Comparison of ENCODE assay signal across 9 mouse cellular contexts in genomic region chr6:8274387-8275054, GRCm38 (mm10). TPM values are rescaled to one million over a fixed set of nuclear protein-coding genes. Genes with fewer than 3 reads are reported as not detected.
DNase-seq lines count a peak whose midpoint lies in the region; ATAC-seq and TF ChIP-seq lines count a peak whose summit lies in the region.
"Had no signal": no experiment of that assay in that cellular context is flagged by ENCODE, and none has a peak within 500 bp of the region (broad histone marks: within the 10 kb centered on the region; RNA-seq: fewer than 3 reads in every experiment).

No protein-coding gene starts in this region.

- no peak overlapping the region for H3K9ac ChIP-seq in liver, embryonic 11.5 days (ENCODE audit: low read depth, low read length)

- H3K4me2 ChIP-seq in liver, embryonic 11.5 days: no peak overlapping the region

- TF ChIP-seq CTCF in left cerebral cortex, adult 2 months (IDR thresholded peaks at IDR 0.05): peak; percentile 76

- DNase-seq in left cerebral cortex, adult 2 months (ENCODE audit: extremely low spot score in 1 of 2, low spot score in 2 of 2): peak; percentile 14 to 32
- no peak for DNase-seq in left cerebral cortex, postnatal 36 days (ENCODE audit: low spot score in 2 of 2)
- peak; percentile 39 to 43 for DNase-seq in adrenal gland, adult 18-20 months (ENCODE audit: low spot score in 2 of 2)
- DNase-seq in embryo, embryonic 10 days (ENCODE audit: low spot score): peak; percentile 73
- DNase-seq in heart, postnatal 4 days: peak; percentile 65
- DNase-seq in liver, embryonic 11.5 days (ENCODE audit: low spot score): peak; percentile 40
- peak; percentile 66 for DNase-seq in thymus, postnatal 14 days

- intact Hi-C loops in left cerebral cortex, adult 2 months (cut with DNase I): loop anchor here (2.0 to 5.0 kb wide), 4 partner anchors 238 to 558 kb away; no protein-coding TSS in a partner anchor
- intact Hi-C loops in left cerebral cortex, postnatal 36 days (cut with DNase I): loop anchor here (5.0 to 10.0 kb wide), 4 partner anchors 140 to 550 kb away; no protein-coding TSS in a partner anchor

- no peaks in the 10 kb centered on the region for H3K27me3 ChIP-seq in liver, embryonic 11.5 days (replicated peaks; ENCODE audit: control insufficient read depth, insufficient read depth, low read length)

- 0 out of 2 replicates have a peak, but pooled peaks cover 2% of the 10 kb centered on the region for H3K4me1 ChIP-seq in liver, embryonic 11.5 days (replicated peaks; ENCODE audit: control insufficient read depth, insufficient read depth, low read length)

- H3K36me3 ChIP-seq in liver, embryonic 11.5 days (ENCODE audit: control insufficient read depth, insufficient read depth, low read length): 0 out of 2 replicates have a peak, but pooled peaks cover 3% of the 10 kb centered on the region

- ATAC-seq in liver, embryonic 11.5 days (replicated peaks; ENCODE audit: low FRiP score): 0 out of 2 replicates have a peak, but pooled peaks have one; percentile 48
- ATAC-seq in monocyte, adult 5-6 weeks (replicated peaks; ENCODE audit: insufficient number of reproducible peaks, low FRiP score, low TSS enrichment, poor library complexity, severe bottlenecking): peak; percentile 73

- H3K9me3 ChIP-seq in liver, embryonic 11.5 days (ENCODE audit: control insufficient read depth, low read length): no peaks in the 10 kb centered on the region

- WGBS in liver, embryonic 11.5 days: 35% methylated on average over 6 of the region's 6 CpGs

- H3K4me3 ChIP-seq in left cerebral cortex, adult 2 months: no peak overlapping the region
- H3K4me3 ChIP-seq in liver, embryonic 11.5 days (ENCODE audit: low read depth, low read length): no peak overlapping the region
- H3K4me3 ChIP-seq: myocyte had no signal

- H3K27ac ChIP-seq in left cerebral cortex, adult 2 months: peak overlapping the region; percentile 45
- no peak overlapping the region for H3K27ac ChIP-seq in liver, embryonic 11.5 days (ENCODE audit: low read depth, low read length)

RNA-seq across cellular contexts. Expression of gene Gm45062, which starts 15.3 kb away (rescaled TPM):
- 1 to 10 TPM; 5.2 to 8.1 TPM for total RNA-seq in left cerebral cortex, adult 2 months (2021)
- total RNA-seq in left cerebral cortex, postnatal 36 days (2021): 10 to 100 TPM in 1 of 2 experiments, 1 to 10 TPM in 1; 4.9 to 10.7 TPM
- under 1 TPM in 1 of 2 experiments, not detected in 1; 0.50 TPM for total RNA-seq in adrenal gland, adult 18-20 months (2021)
- total RNA-seq in heart, postnatal 4 days (2021): 1 to 10 TPM; 1.1 to 1.4 TPM
- 3.9 and 4.8 TPM in 2 replicates for polyA plus RNA-seq in liver, embryonic 11.5 days (2014; fragmentation: Nextera tagmentation; extraction: Ambion mirVana)
- 11.0 to 30.2 TPM in 2 of 3 replicates, not detected in the other for total RNA-seq in monocyte, adult 5-6 weeks (2017)

RNA-seq across cellular contexts. Expression of gene Umad1, which starts 15.4 kb away (rescaled TPM):
- total RNA-seq in left cerebral cortex, adult 2 months (2021): 10 to 100 TPM; 43.1 to 48.7 TPM
- 10 to 100 TPM; 42.7 to 43.6 TPM for total RNA-seq in left cerebral cortex, postnatal 36 days (2021)
- 10 to 100 TPM; 10.3 to 15.0 TPM for total RNA-seq in adrenal gland, adult 18-20 months (2021)
- 10 to 100 TPM; 12.5 to 15.2 TPM for total RNA-seq in heart, postnatal 4 days (2021)
- polyA plus RNA-seq in liver, embryonic 11.5 days (2014; fragmentation: Nextera tagmentation; extraction: Ambion mirVana): 20.6 and 23.1 TPM in 2 replicates
- 12.1 to 17.1 TPM (median 16.2 TPM) in 3 replicates for total RNA-seq in monocyte, adult 5-6 weeks (2017)

RNA-seq across cellular contexts. Expression of gene Rpa3, which starts 15.5 kb away (rescaled TPM):
- total RNA-seq in left cerebral cortex, adult 2 months (2021): 10 to 100 TPM in 1 of 2 experiments, 1 to 10 TPM in 1; 8.8 to 16.1 TPM
- total RNA-seq in left cerebral cortex, postnatal 36 days (2021): 10 to 100 TPM; 15.5 to 18.5 TPM
- total RNA-seq in adrenal gland, adult 18-20 months (2021): 10 to 100 TPM; 12.8 to 13.4 TPM
- total RNA-seq in heart, postnatal 4 days (2021): 10 to 100 TPM; 31.9 to 37.3 TPM
- 211 and 219 TPM in 2 replicates for polyA plus RNA-seq in liver, embryonic 11.5 days (2014; fragmentation: Nextera tagmentation; extraction: Ambion mirVana)
- total RNA-seq in monocyte, adult 5-6 weeks (2017): 22.9 to 36.8 TPM (median 35.3 TPM) in 3 replicates

Comparison
In these comparisons a context has a peak if more than half of its experiments do, and no peak if none do; other contexts are left out.
1. DNase-seq: peak in left cerebral cortex, adult 2 months (2 of 2), adrenal gland, adult 18-20 months (2 of 2), embryo, embryonic 10 days (single experiment), heart, postnatal 4 days (single experiment), liver, embryonic 11.5 days (single experiment) and thymus, postnatal 14 days (single experiment); none in left cerebral cortex, postnatal 36 days (0 of 2).